Mouse (Mus musculus) intestine, postnatal 0 days (tissue): ENCODE data around the gene 4933424G06Rik. TPM values are rescaled to one million over a fixed set of nuclear protein-coding genes. Genes with fewer than 3 reads are reported as not detected.

Experiments
- ATAC-seq: fragments of 200-750 bp; cut with Nextera tagmentation; 2 replicates; pipeline ENCODE4 v1.8.0; 2017; ENCODE audit warnings: mild to moderate bottlenecking, moderate TSS enrichment, moderate library complexity
- H3K27ac ChIP-seq: fragments of 300-500 bp; sonication (generic); 2 replicates; pipeline ENCODE4 v1.5.1; 2014; ENCODE audit warnings: mild to moderate bottlenecking, low read depth, low read length, moderate library complexity
- H3K27me3 ChIP-seq: fragments of 300-500 bp; sonication (generic); replicated peaks from 2 replicates; pipeline ENCODE4 v1.6.1; 2014; ENCODE audit warnings: low read length, mixed read lengths; ENCODE audit not compliant: control insufficient read depth, insufficient read depth
- H3K36me3 ChIP-seq: fragments of 300-500 bp; sonication (generic); 2 replicates; pipeline ENCODE4 v1.6.1; 2014; ENCODE audit warnings: mild to moderate bottlenecking, moderate library complexity; ENCODE audit not compliant: control insufficient read depth, insufficient read depth
- H3K4me1 ChIP-seq: fragments of 300-500 bp; sonication (generic); replicated peaks from 2 replicates; pipeline ENCODE4 v1.6.1; 2014; ENCODE audit warnings: antibody characterized with exemption, low read length, mixed read lengths; ENCODE audit not compliant: control insufficient read depth, insufficient read depth
- H3K4me2 ChIP-seq: fragments of 300-500 bp; sonication (generic); replicated peaks from 2 replicates; pipeline ENCODE4 v1.6.1; 2014; ENCODE audit warnings: low read depth, mild to moderate bottlenecking, moderate library complexity
- H3K4me3 ChIP-seq: fragments of 300-500 bp; sonication (generic); 2 replicates; pipeline ENCODE4 v1.5.1; 2014; ENCODE audit warnings: low read depth, low read length
- H3K9ac ChIP-seq: fragments of 300-500 bp; sonication (generic); 2 replicates; pipeline ENCODE4 v1.6.1; 2014; ENCODE audit warnings: mild to moderate bottlenecking, low read depth, low read length
- H3K9me3 ChIP-seq: fragments of 300-500 bp; sonication (generic); 2 replicates; pipeline ENCODE4 v1.6.1; 2016; ENCODE audit warnings: mixed run types; ENCODE audit not compliant: control insufficient read depth
- CTCF ChIP-seq: sonication (generic); IDR thresholded peaks from 2 replicates; pipeline ENCODE4 v1.5.1; 2016; ENCODE audit warnings: low read depth, mild to moderate bottlenecking, control low read depth, antibody characterized with exemption, moderate library complexity
- WGBS: fragments of 180-500 bp; shearing (Covaris S2); extraction: QIAGEN DNeasy Blood & Tissue Kit; methylation state at CpG from one replicate; pipeline ENCODE4 v1.1.7; 2014; 5-methylcytosine and 5-hydroxymethylcytosine counted together
- polyA plus RNA-seq: library from polyadenylated mRNA; unstranded; fragments of >200 nt; fragmentation: Nextera tagmentation; extraction: Ambion mirVana; gene quantifications from 2 replicates; pipeline ENCODE4 v1.2.1, GENCODE M21; 2015

4933424G06Rik gene
- polyA plus RNA-seq, 1 experiment from 2014 or later: not detected

GRCm38 (mm10) chr1:36707797-36708196 is 2.2 kb upstream of the 4933424G06Rik start:
- Histone ChIP-seq H3K4me2 (no peak overlapping the region), H3K27me3 (no peaks in the 10 kb centered on the region), H3K4me3 (no peak overlapping the region), H3K36me3 (peaks cover 46% of the 10 kb centered on the region), H3K9me3 (no peaks in the 10 kb centered on the region), H3K4me1 (peaks cover 7% of the 10 kb centered on the region), H3K9ac (no peak overlapping the region), H3K27ac (no peak overlapping the region)
- 70% methylated on average over 3 of the region's 3 CpGs for WGBS
- no peak for ATAC-seq
- TF ChIP-seq CTCF: no peak

- Histone ChIP-seq H3K4me1 (peaks cover 7% of the 10 kb centered on the region), H3K36me3 (peaks cover 38% of the 10 kb centered on the region), H3K27me3 (no peaks in the 10 kb centered on the region), H3K9ac (peak overlapping the region; percentile 87; the same call in 1 of the 2 replicates), H3K27ac (0 out of 2 replicates have a peak overlapping the region, but pooled peaks have one; percentile 86), H3K4me2 (peak overlapping the region; percentile 88), H3K4me3 (peak overlapping the region; percentile 99), H3K9me3 (no peaks in the 10 kb centered on the region)
- no peak for TF ChIP-seq CTCF
- 71% methylated on average over 1 of the region's 1 CpGs for WGBS
- no peak for ATAC-seq
These were observed 1.3 kb upstream of the 4933424G06Rik start for GRCm38 (mm10) chr1:36708626-36709025.

GRCm38 (mm10) chr1:36709055-36709853 is 695 bp upstream of the 4933424G06Rik start:
- Histone ChIP-seq H3K4me1 (peaks cover 7% of the 10 kb centered on the region), H3K4me2 (peak overlapping the region; percentile 88), H3K36me3 (peaks cover 32% of the 10 kb centered on the region), H3K4me3 (peak overlapping the region; percentile 99), H3K27me3 (no peaks in the 10 kb centered on the region), H3K27ac (peak overlapping the region; percentile 86), H3K9ac (peak overlapping the region; percentile 87), H3K9me3 (no peaks in the 10 kb centered on the region)
- under 1% methylated on average over 33 of the region's 33 CpGs for WGBS
- TF ChIP-seq CTCF: peak; percentile 61
- peak; percentile 42; the same call in 1 of the 2 replicates for ATAC-seq

- WGBS: 95% methylated on average over 2 of the region's 2 CpGs
- Histone ChIP-seq H3K4me3 (no peak overlapping the region), H3K9ac (no peak overlapping the region), H3K4me2 (no peak overlapping the region), H3K36me3 (peaks cover 13% of the 10 kb centered on the region; the same call in 1 of the 2 replicates), H3K4me1 (peaks cover 7% of the 10 kb centered on the region), H3K27me3 (no peaks in the 10 kb centered on the region), H3K9me3 (no peaks in the 10 kb centered on the region), H3K27ac (no peak overlapping the region)
- no peak for TF ChIP-seq CTCF
- ATAC-seq: no peak
These were observed 1.2 kb downstream of the 4933424G06Rik start for GRCm38 (mm10) chr1:36711104-36711503.

GRCm38 (mm10) chr1:36714311-36714710 is 4.4 kb downstream of the 4933424G06Rik start, which contains the start of gene Actr1b:
TSS of gene Actr1b (minus strand) at chr1:36714422.
- H3K4me2 ChIP-seq: no peak within 1 kb of the TSS
- H3K4me3 ChIP-seq: no peak within 1 kb of the TSS
- H3K36me3 ChIP-seq: no peaks in the 10 kb centered on the region
- no peaks in the 10 kb centered on the region for H3K27me3 ChIP-seq
- H3K4me1 ChIP-seq: no peaks in the 10 kb centered on the region
- H3K9ac ChIP-seq: no peak within 1 kb of the TSS
- H3K9me3 ChIP-seq: no peaks in the 10 kb centered on the region
- H3K27ac ChIP-seq: no peak within 1 kb of the TSS
- TF ChIP-seq CTCF: no peak
- WGBS: 79% methylated on average over 5 of the region's 5 CpGs
- no peak for ATAC-seq

GRCm38 (mm10) chr1:36718786-36719185 is 8.8 kb downstream of the 4933424G06Rik start:
- no peak overlapping the region for H3K27ac ChIP-seq
- H3K9me3 ChIP-seq: no peaks in the 10 kb centered on the region
- no peak for TF ChIP-seq CTCF
- H3K27me3 ChIP-seq: no peaks in the 10 kb centered on the region
- no peak overlapping the region for H3K9ac ChIP-seq
- H3K4me2 ChIP-seq: no peak overlapping the region
- no peaks in the 10 kb centered on the region for H3K4me1 ChIP-seq
- H3K4me3 ChIP-seq: no peak overlapping the region
- 91% methylated on average over 1 of the region's 1 CpGs for WGBS
- no peak for ATAC-seq
- no peaks in the 10 kb centered on the region for H3K36me3 ChIP-seq
